Mouse (Mus musculus): ENCODE results near the gene Arhgap15. TPM values are rescaled to one million over a fixed set of nuclear protein-coding genes. Genes with fewer than 3 reads are reported as not detected.

Arhgap15 gene
- polyA plus RNA-seq, 1 experiment = 42.7 TPM

DNA sequence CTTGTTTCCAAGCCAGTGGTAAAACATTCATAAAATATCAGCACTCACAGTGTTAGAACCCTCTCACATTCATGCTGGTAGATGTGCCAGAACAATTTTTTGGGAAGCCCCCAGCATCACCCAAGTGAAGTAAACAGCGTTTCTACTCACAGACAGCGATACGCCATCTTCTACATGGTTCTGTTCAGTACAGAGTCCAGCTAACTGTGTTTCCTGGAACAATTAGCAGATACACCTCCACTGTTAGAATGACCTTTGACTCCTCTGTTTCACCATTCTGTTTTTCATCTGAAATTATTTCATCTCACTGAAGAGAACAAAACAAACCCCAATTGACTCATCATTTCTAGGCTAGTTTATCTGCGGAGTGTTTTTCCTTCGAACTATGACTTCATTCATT lies 394.0 kb downstream of the Arhgap15 start:
- H3K4me3 ChIP-seq (ENCODE audit: insufficient read depth, low read length) = no peak overlapping the region
- H3K4me1 ChIP-seq (ENCODE audit: control insufficient read depth, insufficient read depth, low read length) = no peaks in the 10 kb centered on the region
- H3K27ac ChIP-seq (ENCODE audit: insufficient read depth, low read depth, low read length) = no peak overlapping the region
- TF ChIP-seq CTCF (IDR thresholded peaks at IDR 0.05; ENCODE audit: low read depth, low read length) (no peak), POLR2A (IDR thresholded peaks at IDR 0.05; ENCODE audit: borderline replicate concordance, low read depth, low read length) (no peak)

DNA sequence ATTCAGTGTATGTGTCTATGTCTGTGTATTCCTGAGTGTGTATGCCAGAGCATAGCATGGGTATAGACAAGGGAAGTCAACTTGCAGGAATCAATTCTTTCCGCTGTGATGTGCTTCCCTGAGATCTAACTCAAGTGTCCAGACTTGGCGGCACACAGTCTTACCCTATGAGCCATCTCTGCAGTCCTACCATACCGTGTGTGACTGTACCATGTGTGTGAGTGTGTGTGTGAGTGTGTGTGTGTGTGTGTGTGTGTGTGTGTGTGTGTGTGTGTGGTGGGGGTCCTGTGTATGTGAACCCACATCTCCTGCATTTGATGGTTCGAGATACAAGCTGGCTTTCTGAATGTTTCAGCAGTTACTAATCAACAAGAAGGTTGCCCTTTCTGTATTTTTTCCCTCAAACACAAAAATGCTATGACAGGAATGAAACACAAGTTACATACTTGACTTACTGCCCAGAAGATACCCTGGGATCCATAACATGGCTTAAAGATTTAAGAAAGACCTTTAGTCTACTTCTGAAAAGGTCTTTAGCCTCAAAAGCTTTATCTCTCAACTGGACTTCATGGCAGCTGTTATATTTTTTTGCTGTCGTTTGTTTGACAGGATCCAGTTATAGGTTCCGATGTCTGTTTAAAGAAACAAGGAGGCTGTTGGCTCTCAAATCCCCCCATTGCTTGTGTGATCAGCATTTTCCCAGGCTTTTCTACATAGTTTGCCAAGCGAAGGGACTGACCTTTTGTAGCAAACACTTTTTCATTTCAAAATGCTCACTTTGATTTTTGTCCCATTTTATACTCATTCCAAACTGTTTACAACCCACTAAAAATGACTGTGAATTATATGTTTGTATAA lies 397.7 kb downstream of the Arhgap15 start:
- H3K4me1 ChIP-seq (ENCODE audit: control insufficient read depth, insufficient read depth, low read length) = no peaks in the 10 kb centered on the region
- H3K27ac ChIP-seq (ENCODE audit: insufficient read depth, low read depth, low read length) = no peak overlapping the region
- H3K4me3 ChIP-seq (ENCODE audit: insufficient read depth, low read length) = no peak overlapping the region
- no peak for TF ChIP-seq POLR2A (IDR thresholded peaks at IDR 0.05; ENCODE audit: borderline replicate concordance, low read depth, low read length)
- no peak for TF ChIP-seq CTCF (IDR thresholded peaks at IDR 0.05; ENCODE audit: low read depth, low read length)

DNA sequence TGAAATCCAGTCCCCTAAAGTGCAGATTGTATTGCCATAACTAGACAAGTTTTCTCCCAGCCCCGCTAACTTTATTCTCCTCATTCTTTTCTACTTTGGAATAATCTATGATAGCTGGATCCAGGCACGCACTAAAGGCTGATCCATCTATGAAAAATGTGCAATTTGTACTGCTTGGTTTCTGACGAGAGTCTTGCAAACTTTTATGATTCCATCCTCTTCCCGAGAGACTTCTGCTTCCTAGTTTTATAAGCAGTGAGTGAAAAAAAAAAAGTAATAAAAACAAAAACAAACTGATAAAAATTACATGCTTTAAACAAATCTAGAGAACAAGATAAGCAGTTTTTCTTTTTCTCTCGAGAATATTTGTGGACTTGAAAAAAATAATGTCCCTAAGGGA lies 398.9 kb downstream of the Arhgap15 start:
- H3K4me1 ChIP-seq (ENCODE audit: control insufficient read depth, insufficient read depth, low read length) = no peaks in the 10 kb centered on the region
- TF ChIP-seq CTCF (IDR thresholded peaks at IDR 0.05; ENCODE audit: low read depth, low read length) (no peak), POLR2A (IDR thresholded peaks at IDR 0.05; ENCODE audit: borderline replicate concordance, low read depth, low read length) (no peak)
- no peak overlapping the region for H3K27ac ChIP-seq (ENCODE audit: insufficient read depth, low read depth, low read length)
- H3K4me3 ChIP-seq (ENCODE audit: insufficient read depth, low read length) = no peak overlapping the region

DNA sequence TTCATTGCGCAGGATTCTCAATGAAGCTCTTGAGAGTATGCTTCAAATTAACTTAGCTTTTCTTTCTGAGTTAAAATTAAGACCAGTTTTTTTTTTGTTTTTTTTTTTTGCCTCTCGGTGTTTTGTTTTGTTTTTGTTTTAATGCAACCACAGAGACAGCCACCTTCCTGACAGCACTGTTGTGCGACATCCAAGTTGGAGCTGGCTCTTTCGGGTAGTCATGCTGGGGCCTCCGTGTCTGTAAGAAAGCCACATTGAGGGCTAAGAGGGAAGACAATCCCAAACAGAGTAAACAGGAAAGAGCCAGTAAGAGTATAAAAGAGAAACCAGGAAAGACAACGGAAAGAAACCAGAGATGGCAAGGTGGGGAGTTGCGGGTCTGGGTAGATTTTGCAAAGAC lies 399.3 kb downstream of the Arhgap15 start:
- H3K27ac ChIP-seq (ENCODE audit: insufficient read depth, low read depth, low read length) = no peak overlapping the region
- no peaks in the 10 kb centered on the region for H3K4me1 ChIP-seq (ENCODE audit: control insufficient read depth, insufficient read depth, low read length)
- no peak overlapping the region for H3K4me3 ChIP-seq (ENCODE audit: insufficient read depth, low read length)
- TF ChIP-seq POLR2A (IDR thresholded peaks at IDR 0.05; ENCODE audit: borderline replicate concordance, low read depth, low read length) = no peak
- TF ChIP-seq CTCF (IDR thresholded peaks at IDR 0.05; ENCODE audit: low read depth, low read length) = no peak

DNA sequence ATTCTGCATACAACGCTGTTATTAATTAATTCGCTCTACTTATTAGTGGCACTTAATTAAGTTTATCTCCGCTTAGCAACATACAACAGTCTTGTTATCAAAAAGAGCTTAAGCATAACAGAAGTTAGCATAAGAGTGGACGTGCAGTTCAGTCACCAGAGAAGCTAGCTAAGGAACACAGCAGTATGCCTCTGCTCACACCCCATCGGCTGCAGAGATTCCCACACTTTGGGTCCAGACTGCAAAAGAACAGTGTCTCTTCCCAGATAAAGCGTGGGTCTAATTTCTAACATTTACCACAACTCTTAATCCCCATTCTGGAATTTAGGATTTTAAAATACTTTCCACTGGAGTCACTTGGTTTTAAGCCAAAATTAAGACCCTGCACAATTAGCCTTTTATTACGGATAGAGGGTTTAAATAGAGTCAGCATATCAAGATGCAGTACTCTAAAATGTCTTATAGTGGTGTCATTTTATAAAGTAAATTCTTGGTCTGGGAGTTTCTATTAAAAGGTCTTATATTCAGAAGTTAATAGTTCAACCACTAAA lies 400.0 kb downstream of the Arhgap15 start:
- TF ChIP-seq POLR2A (IDR thresholded peaks at IDR 0.05; ENCODE audit: borderline replicate concordance, low read depth, low read length) (no peak), CTCF (IDR thresholded peaks at IDR 0.05; ENCODE audit: low read depth, low read length) (no peak)
- Histone ChIP-seq H3K4me3 (ENCODE audit: insufficient read depth, low read length) (no peak overlapping the region), H3K4me1 (ENCODE audit: control insufficient read depth, insufficient read depth, low read length) (no peaks in the 10 kb centered on the region), H3K27ac (ENCODE audit: insufficient read depth, low read depth, low read length) (no peak overlapping the region)

DNA sequence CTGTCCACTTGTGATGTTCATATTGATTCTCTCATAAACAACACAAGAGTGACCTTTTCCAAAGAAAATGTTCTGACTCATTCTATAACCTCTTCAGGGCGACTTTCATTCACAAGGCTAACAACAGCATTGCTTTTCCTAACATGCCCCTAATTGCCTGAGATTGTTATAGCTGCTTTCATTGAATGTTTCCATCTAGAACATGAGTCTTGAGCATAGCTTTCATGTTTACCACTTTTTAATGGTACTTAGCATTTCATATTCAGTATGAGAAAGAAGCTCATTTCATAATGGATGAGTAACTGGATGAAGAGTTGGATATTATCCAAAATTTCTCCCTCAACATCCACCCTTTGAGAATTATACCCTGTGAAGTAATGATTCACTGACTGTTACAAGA lies 403.7 kb downstream of the Arhgap15 start:
- TF ChIP-seq CTCF (IDR thresholded peaks at IDR 0.05; ENCODE audit: low read depth, low read length) (no peak), POLR2A (IDR thresholded peaks at IDR 0.05; ENCODE audit: borderline replicate concordance, low read depth, low read length) (no peak)
- no peak overlapping the region for H3K27ac ChIP-seq (ENCODE audit: insufficient read depth, low read depth, low read length)
- no peak overlapping the region for H3K4me3 ChIP-seq (ENCODE audit: insufficient read depth, low read length)
- no peaks in the 10 kb centered on the region for H3K4me1 ChIP-seq (ENCODE audit: control insufficient read depth, insufficient read depth, low read length)

DNA sequence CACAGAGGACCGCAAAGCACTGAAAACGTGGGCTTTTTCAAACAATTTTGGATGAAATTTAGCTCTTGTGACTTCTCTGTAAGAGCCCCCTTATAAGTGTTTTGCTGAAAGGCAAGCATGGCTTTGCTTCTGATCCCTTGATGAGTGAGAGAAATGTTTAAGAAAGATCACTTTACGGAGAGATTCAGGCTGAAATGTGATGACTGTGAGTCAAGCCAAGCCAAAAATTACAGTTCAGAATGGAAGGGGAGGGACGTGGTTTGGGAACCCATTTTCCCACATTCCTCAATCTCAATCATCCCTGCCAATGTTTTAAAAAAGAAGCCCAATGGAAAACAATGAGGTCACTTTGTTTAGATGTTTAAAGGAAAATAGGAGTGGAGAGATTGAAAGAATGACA lies 411.7 kb downstream of the Arhgap15 start:
- TF ChIP-seq CTCF (IDR thresholded peaks at IDR 0.05; ENCODE audit: low read depth, low read length) = no peak
- TF ChIP-seq POLR2A (IDR thresholded peaks at IDR 0.05; ENCODE audit: borderline replicate concordance, low read depth, low read length) = no peak
- Histone ChIP-seq H3K4me1 (ENCODE audit: control insufficient read depth, insufficient read depth, low read length) (no peaks in the 10 kb centered on the region), H3K4me3 (ENCODE audit: insufficient read depth, low read length) (no peak overlapping the region), H3K27ac (ENCODE audit: insufficient read depth, low read depth, low read length) (no peak overlapping the region)

DNA sequence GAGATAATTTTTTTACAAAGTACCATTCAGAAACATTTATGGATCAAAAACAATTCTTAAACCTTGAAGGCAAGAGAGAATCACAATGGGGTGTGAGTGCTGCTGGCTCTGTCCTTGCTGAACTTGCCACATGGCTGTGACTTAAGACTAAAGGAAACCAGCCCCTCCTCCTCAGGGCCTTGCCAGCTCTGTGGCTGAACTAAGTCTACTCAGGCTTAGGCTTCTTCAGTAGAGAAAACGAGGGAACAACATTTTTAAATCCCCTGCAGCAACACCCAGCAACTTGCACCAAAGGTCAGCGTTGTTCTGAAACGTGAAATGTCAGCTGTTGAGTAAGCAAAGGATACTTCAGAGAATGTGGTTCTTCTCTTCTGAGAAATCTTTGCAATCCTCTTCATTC lies 417.2 kb downstream of the Arhgap15 start:
- TF ChIP-seq CTCF (IDR thresholded peaks at IDR 0.05; ENCODE audit: low read depth, low read length) = no peak
- TF ChIP-seq POLR2A (IDR thresholded peaks at IDR 0.05; ENCODE audit: borderline replicate concordance, low read depth, low read length) = no peak
- Histone ChIP-seq H3K27ac (ENCODE audit: insufficient read depth, low read depth, low read length) (no peak overlapping the region), H3K4me3 (ENCODE audit: insufficient read depth, low read length) (no peak overlapping the region), H3K4me1 (ENCODE audit: control insufficient read depth, insufficient read depth, low read length) (no peaks in the 10 kb centered on the region)

DNA sequence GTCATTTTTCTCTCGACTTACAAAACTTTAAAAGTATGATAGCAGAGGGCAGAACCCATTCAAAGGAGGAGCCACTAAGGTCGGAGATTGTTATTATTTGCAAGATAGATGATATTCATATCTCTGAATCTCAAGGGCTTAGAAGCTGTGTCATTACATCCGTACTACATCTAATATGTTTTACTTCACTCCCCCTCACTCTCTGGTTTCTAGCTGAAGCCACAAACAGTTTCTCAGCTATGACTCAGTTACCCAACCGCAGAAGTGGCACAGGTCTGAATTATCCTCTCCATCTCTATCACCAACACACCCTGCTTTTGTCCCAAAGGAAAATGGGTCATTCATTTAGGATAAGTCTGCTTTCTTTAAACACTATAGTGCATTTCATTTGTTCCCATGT lies 418.1 kb downstream of the Arhgap15 start:
- H3K4me1 ChIP-seq (ENCODE audit: control insufficient read depth, insufficient read depth, low read length) = no peaks in the 10 kb centered on the region
- H3K27ac ChIP-seq (ENCODE audit: insufficient read depth, low read depth, low read length) = no peak overlapping the region
- no peak overlapping the region for H3K4me3 ChIP-seq (ENCODE audit: insufficient read depth, low read length)
- TF ChIP-seq CTCF (IDR thresholded peaks at IDR 0.05; ENCODE audit: low read depth, low read length) = no peak
- TF ChIP-seq POLR2A (IDR thresholded peaks at IDR 0.05; ENCODE audit: borderline replicate concordance, low read depth, low read length) = no peak

DNA sequence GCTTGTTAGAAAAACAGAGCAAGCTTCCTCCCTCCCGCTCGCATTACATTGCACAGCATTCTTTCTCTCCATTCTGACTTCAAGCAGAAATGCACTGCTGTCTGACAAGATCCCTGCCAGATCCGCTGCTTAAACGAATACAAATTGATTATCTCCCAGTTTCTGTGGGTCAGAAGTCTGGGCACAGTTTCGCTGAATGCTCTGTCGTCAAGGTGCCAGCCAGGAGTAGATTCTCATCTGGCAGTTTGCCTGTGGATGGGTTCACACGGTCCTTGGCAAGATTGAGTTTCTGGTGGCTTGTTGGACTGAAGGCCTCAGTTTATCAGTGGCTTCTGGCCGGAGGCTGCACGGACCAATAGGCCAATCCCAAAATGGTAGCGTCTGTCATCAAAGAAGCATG lies 435.9 kb downstream of the Arhgap15 start:
- Histone ChIP-seq H3K4me3 (ENCODE audit: insufficient read depth, low read length) (no peak overlapping the region), H3K4me1 (ENCODE audit: control insufficient read depth, insufficient read depth, low read length) (no peaks in the 10 kb centered on the region), H3K27ac (ENCODE audit: insufficient read depth, low read depth, low read length) (no peak overlapping the region)
- TF ChIP-seq CTCF (IDR thresholded peaks at IDR 0.05; ENCODE audit: low read depth, low read length) (no peak), POLR2A (IDR thresholded peaks at IDR 0.05; ENCODE audit: borderline replicate concordance, low read depth, low read length) (no peak)

All from bone marrow macrophage, adult 2 months (primary cell).